Mouse (Mus musculus) neural tube, embryonic 12.5 days (tissue): ENCODE results near the gene BC017158. TPM values are rescaled to one million over a fixed set of nuclear protein-coding genes. Genes with fewer than 3 reads are reported as not detected.
A peak's percentile ranks its signal among the peaks of the same experiment; 100 is the strongest.

ENCODE experiments used
- ATAC-seq: fragments of 200-750 bp; cut with Nextera tagmentation; 2 replicates; pipeline ENCODE4 v1.8.0; 2017; ENCODE audit warnings: low read depth, mild to moderate bottlenecking, moderate TSS enrichment, moderate library complexity; ENCODE audit not compliant: low FRiP score
- H3K27ac ChIP-seq: fragments of 300-500 bp; sonication (generic); 2 replicates; pipeline ENCODE4 v1.5.1; 2016
- H3K27me3 ChIP-seq: fragments of 300-500 bp; sonication (generic); replicated peaks from 2 replicates; pipeline ENCODE4 v1.6.1; 2016; ENCODE audit warnings: mild to moderate bottlenecking
- H3K36me3 ChIP-seq: fragments of 300-500 bp; sonication (generic); 2 replicates; pipeline ENCODE4 v1.6.1; 2016; ENCODE audit warnings: mild to moderate bottlenecking
- H3K4me1 ChIP-seq: fragments of 300-500 bp; sonication (generic); 2 replicates; pipeline ENCODE4 v1.6.1; 2016
- H3K4me2 ChIP-seq: fragments of 300-500 bp; sonication (generic); replicated peaks from 2 replicates; pipeline ENCODE4 v1.6.1; 2016; ENCODE audit warnings: mild to moderate bottlenecking
- H3K4me3 ChIP-seq: fragments of 300-500 bp; sonication (generic); 2 replicates; pipeline ENCODE4 v1.5.1; 2016
- H3K9ac ChIP-seq: fragments of 300-500 bp; sonication (generic); 2 replicates; pipeline ENCODE4 v1.6.1; 2016; ENCODE audit warnings: mild to moderate bottlenecking
- H3K9me3 ChIP-seq: fragments of 300-500 bp; sonication (generic); 2 replicates; pipeline ENCODE4 v1.6.1; 2016; ENCODE audit warnings: mild to moderate bottlenecking
- WGBS: fragments of 180-500 bp; shearing (Covaris S2); methylation state at CpG from one replicate; pipeline ENCODE4 v1.1.7; 2016; 5-methylcytosine and 5-hydroxymethylcytosine counted together
- polyA plus RNA-seq: library from polyadenylated mRNA; unstranded; fragments of >200 nt; fragmentation: Nextera tagmentation; extraction: Ambion mirVana; gene quantifications from 2 replicates; pipeline ENCODE4 v1.2.1, GENCODE M21; 2016

Gene BC017158
- polyA plus RNA-seq, 1 experiment from 2014 or later, result 23.3 TPM

DNA sequence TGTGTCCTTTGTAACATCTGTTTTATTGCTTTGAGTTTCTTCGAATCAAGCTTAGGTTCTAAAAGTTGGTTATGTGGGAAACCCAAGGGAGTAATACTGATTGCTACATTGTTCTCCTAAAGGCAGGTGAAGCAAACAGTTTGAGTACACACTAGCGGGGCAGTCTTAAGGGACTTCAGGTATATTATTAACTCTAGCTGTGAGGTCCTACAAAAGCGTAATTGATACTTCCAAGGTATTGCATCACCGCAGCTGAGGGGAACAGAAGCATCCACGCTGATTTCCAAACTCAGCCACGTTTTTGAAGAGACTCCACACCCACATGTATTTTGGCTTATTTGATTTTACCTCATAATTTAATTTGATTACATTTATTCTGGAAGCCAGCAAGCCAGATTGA is 6.2 kb upstream of the BC017158 start:
- Histone ChIP-seq H3K4me1 (no peaks in the 10 kb centered on the region), H3K4me3 (no peak overlapping the region), H3K27ac (no peak overlapping the region), H3K9me3 (no peaks in the 10 kb centered on the region), H3K9ac (no peak overlapping the region), H3K4me2 (no peak overlapping the region), H3K36me3 (no peaks in the 10 kb centered on the region), H3K27me3 (no peaks in the 10 kb centered on the region)
- ATAC-seq, result no peak
- WGBS, result 77% methylated on average over 6 of the region's 6 CpGs

DNA sequence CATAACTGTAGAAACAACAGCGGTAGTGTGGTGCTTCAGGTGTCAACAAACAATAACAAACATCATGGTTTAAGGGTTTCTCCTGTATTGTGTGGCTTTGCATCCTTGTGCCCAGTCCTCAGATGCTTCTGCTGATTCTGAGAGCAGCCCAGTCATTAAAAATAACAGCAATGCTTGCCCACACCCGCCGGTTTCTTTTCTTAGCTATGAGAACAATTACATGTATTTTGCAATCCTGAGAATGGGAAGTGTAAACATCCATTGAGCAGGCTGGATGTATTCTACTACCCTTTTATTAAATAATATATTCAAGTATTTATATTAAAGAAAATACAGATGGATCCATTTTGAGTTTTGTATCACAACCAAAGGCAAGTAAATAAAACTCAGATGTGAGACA is 4.2 kb upstream of the BC017158 start:
- ATAC-seq, result no peak
- Histone ChIP-seq H3K36me3 (no peaks in the 10 kb centered on the region), H3K9ac (no peak overlapping the region), H3K27me3 (no peaks in the 10 kb centered on the region), H3K27ac (no peak overlapping the region), H3K9me3 (no peaks in the 10 kb centered on the region), H3K4me2 (no peak overlapping the region), H3K4me3 (no peak overlapping the region), H3K4me1 (peaks cover 6% of the 10 kb centered on the region)
- 77% methylated on average over 3 of the region's 3 CpGs for WGBS

DNA sequence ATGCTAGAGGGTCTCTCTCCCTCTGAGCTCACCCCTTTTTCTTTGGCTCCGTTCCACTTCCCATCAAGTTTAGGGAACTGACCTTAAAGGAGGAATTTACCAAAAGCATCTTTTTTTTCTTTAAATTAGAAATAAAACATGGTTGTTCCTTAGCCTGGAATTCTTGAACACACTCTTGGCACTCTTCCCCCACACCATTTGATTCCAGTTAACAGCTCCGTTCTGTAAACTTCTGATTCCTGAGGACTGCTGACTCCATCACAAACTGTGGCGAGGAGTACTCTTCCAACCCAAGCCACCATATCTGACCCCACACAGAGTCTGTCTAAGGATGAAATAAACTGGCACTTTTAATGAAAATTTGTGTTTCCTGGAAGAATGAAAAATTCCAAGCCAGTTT is 3.0 kb upstream of the BC017158 start:
- 81% methylated on average over 3 of the region's 3 CpGs for WGBS
- no peak for ATAC-seq
- Histone ChIP-seq H3K4me3 (no peak overlapping the region), H3K4me1 (peaks cover 10% of the 10 kb centered on the region), H3K36me3 (no peaks in the 10 kb centered on the region), H3K9ac (no peak overlapping the region), H3K27me3 (no peaks in the 10 kb centered on the region), H3K27ac (no peak overlapping the region), H3K9me3 (no peaks in the 10 kb centered on the region), H3K4me2 (no peak overlapping the region)

DNA sequence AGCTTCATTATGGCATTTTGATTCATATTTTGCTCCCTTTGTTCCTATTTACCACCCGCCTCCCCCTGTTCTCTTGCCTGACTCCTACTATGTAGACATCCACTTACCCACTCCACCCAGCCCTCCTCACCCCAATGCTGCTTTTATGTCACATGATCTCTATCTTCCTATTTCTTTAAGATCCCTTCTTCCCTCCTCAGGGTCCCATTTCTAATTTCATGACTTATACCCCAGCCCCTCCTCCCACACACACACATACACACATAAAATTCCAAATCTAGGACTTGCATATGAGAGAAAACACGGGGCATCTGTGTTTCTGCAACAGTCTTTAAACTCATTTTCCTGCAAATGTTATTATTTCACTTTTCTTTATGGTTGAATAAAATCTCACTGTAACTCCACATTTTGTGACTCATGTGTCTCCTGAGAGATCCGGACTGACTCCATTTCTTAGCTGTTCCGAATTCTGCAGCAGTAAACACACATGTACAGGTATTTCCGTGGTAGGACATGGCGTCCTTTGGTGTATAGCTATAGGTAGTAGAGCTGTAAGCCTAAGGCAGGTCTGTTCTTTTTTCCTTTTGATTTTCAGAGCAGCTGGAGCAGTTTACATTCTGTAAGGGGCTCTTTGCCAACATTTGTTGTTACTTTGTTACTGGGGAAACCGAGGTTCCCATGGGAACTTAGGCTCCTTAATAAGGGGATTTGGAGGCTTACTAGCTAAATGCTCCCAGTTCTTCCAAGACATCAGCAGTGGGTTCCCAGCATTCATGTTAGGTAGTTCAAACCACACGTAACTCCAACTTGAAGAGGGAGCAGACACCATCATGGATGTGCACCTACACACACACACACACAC is 742 bp upstream of the BC017158 start:
- no peaks in the 10 kb centered on the region for H3K27me3 ChIP-seq
- peak overlapping the region; percentile 85; the same call in 1 of the 2 replicates for H3K4me3 ChIP-seq
- 0 out of 2 replicates have a peak, but pooled peaks have one; percentile 29 for ATAC-seq
- H3K9me3 ChIP-seq, result no peaks in the 10 kb centered on the region
- H3K4me1 ChIP-seq, result peaks cover 10% of the 10 kb centered on the region
- no peaks in the 10 kb centered on the region for H3K36me3 ChIP-seq
- H3K9ac ChIP-seq, result no peak overlapping the region; the same call in 1 of the 2 replicates
- WGBS, result 79% methylated on average over 8 of the region's 8 CpGs
- H3K27ac ChIP-seq, result no peak overlapping the region
- peak overlapping the region; percentile 90 for H3K4me2 ChIP-seq

DNA sequence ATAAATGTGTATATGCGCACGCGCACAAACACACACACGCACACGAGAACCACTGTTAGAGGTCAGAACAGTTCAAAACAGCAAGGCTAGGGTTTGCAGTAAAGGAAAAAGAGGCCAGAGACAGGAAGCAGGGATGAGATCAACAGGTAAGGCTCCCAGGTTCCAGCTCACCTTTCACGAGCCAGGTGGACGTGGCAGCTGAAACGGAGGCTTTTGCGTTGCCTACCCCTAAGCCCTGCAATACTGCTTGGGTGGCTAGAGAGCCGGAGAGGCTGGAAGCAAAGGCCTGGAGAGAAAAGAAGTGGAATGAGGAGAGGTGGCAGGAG is 716 bp downstream of the BC017158 start:
- Histone ChIP-seq H3K36me3 (no peaks in the 10 kb centered on the region; the same call in 1 of the 2 replicates), H3K27me3 (no peaks in the 10 kb centered on the region), H3K27ac (0 out of 2 replicates have a peak overlapping the region, but pooled peaks have one; percentile 53), H3K9ac (peak overlapping the region; percentile 84), H3K4me3 (peak overlapping the region; percentile 85), H3K4me2 (peak overlapping the region; percentile 90), H3K9me3 (no peaks in the 10 kb centered on the region), H3K4me1 (peaks cover 10% of the 10 kb centered on the region)
- 37% methylated on average over 10 of the region's 10 CpGs for WGBS
- no peak for ATAC-seq

DNA sequence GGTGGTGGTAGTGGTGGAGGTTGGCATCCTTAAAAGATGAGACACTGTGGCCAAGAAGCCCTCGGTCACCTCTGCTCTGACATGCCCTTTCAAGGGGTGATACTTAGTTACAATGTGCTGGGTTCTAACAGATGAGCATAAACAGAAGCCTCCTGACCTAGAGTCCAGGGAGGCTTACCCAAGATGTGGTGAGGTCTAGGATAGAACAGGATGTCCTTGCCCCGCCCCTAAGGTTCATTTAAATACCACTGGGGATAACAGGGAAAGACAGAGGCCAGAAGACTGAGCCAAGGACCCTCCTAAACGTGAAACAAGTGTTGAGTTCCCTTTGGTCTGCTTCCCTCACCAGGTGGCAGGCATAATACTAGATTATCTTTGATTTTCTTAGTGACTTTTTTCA is 1.5 kb downstream of the BC017158 start:
- H3K36me3 ChIP-seq, result no peaks in the 10 kb centered on the region; the same call in 1 of the 2 replicates
- H3K9ac ChIP-seq, result no peak overlapping the region
- no peaks in the 10 kb centered on the region for H3K27me3 ChIP-seq
- H3K4me1 ChIP-seq, result peaks cover 10% of the 10 kb centered on the region
- 68% methylated on average over 3 of the region's 3 CpGs for WGBS
- H3K27ac ChIP-seq, result no peak overlapping the region
- H3K4me3 ChIP-seq, result no peak overlapping the region
- H3K9me3 ChIP-seq, result no peaks in the 10 kb centered on the region
- peak overlapping the region; percentile 90; the same call in 1 of the 2 replicates for H3K4me2 ChIP-seq
- ATAC-seq, result no peak

DNA sequence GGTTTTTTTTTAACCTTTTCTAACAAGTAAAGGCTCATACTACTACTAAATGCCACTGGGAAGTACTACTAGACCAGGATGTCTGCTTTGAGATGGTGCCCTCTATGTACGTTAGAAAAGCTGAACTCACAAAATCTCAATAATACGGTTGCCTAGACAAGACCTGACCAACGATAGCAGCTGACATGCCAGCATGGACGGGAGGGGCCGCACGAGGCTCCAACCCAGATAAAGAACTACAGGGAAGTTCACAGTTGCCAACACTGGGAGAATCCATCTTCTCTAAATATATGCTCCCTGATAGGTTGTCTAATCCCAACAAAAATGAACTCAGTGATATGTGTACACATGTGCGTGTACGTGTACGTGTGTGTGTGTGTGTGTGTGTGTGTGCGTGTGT is 3.2 kb downstream of the BC017158 start:
- Histone ChIP-seq H3K4me2 (no peak overlapping the region), H3K36me3 (no peaks in the 10 kb centered on the region; the same call in 1 of the 2 replicates), H3K27me3 (no peaks in the 10 kb centered on the region), H3K4me3 (no peak overlapping the region), H3K9me3 (no peaks in the 10 kb centered on the region), H3K9ac (no peak overlapping the region), H3K27ac (no peak overlapping the region), H3K4me1 (peaks cover 10% of the 10 kb centered on the region)
- ATAC-seq, result no peak
- 94% methylated on average over 10 of the region's 10 CpGs for WGBS

DNA sequence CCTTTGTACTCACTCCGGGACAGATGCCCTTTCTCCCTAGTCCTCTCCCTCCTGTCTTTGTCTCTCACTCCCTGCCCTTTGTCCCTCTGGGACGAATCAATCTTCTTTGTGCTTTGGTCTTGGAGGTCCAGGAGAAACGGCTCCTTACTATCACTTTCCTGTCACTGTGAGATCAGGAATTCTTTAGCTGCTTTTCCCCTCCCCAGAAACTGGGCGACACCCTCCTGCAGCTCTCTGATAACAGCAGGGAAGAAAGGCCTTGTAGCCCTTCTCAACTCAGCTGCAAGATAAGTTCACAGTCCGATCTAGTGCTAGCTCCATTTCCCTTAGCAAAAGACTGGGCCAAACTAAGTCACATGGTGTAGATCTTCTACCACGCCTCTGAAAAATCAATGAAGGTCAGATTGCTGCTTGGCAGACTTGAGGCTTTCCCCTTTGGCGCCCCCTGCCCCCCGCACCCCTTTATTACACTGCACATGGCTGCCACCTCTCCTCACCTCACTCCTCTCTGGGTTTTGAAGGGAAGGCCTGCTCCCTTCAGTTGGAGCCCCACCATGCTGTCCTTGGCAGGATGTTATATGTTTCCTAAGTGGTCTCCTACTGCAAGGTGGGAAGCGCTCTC is 8.9 kb downstream of the BC017158 start:
- Histone ChIP-seq H3K36me3 (peaks cover 13% of the 10 kb centered on the region), H3K27ac (no peak overlapping the region), H3K4me1 (peaks cover 12% of the 10 kb centered on the region), H3K9me3 (no peaks in the 10 kb centered on the region), H3K4me3 (no peak overlapping the region), H3K4me2 (no peak overlapping the region), H3K27me3 (no peaks in the 10 kb centered on the region), H3K9ac (no peak overlapping the region; the same call in 1 of the 2 replicates)
- WGBS, result 17% methylated on average over 9 of the region's 9 CpGs
- 0 out of 2 replicates have a peak, but pooled peaks have one; percentile 29 for ATAC-seq

DNA sequence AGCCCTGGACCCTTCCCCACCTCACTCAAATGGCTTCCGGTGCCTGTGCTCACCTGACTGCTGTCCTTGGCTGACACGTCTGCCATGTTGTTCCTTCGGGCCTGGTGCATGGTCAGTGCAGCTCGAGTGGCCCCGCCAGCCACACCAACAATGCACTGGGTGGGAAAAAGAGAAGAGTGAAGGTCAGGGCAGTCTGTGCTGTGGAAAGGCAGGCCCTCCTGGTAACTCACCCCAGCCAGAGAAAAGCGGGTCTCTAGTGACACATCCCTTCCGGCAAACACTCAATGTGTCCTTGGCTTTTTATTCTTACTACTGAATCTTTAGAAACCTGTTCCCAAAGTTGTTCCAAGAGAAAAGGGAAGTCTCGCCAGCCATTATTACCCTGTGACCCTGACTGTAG is 12.9 kb downstream of the BC017158 start:
- Histone ChIP-seq H3K27ac (no peak overlapping the region), H3K4me1 (peaks cover 28% of the 10 kb centered on the region), H3K4me2 (no peak overlapping the region), H3K9ac (no peak overlapping the region), H3K36me3 (peaks cover 19% of the 10 kb centered on the region), H3K9me3 (no peaks in the 10 kb centered on the region), H3K4me3 (no peak overlapping the region), H3K27me3 (no peaks in the 10 kb centered on the region)
- no peak for ATAC-seq
- WGBS, result 91% methylated on average over 8 of the region's 8 CpGs

DNA sequence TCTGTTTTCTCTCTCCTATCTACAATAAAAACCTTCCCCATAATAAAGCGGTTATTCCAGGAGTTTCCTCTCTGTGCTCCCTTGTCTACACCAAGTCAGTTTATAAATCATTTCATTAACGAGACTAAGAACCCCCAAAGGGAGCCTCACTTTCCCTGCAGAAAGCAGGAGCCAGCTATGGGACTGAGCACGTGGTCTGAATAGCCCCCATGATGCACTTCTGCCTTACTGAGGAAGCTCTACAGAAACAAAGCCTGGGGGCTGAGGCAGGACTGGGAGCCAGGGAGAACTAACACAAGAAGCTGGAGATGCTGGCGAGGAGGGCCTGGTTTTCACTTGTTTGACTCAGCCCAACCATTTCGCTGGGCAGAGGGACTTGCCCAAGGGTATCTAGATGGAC is 13.9 kb downstream of the BC017158 start:
- Histone ChIP-seq H3K9me3 (no peaks in the 10 kb centered on the region), H3K4me2 (no peak overlapping the region), H3K4me1 (peaks cover 23% of the 10 kb centered on the region), H3K36me3 (peaks cover 19% of the 10 kb centered on the region), H3K4me3 (no peak overlapping the region), H3K9ac (no peak overlapping the region), H3K27ac (no peak overlapping the region), H3K27me3 (no peaks in the 10 kb centered on the region)
- no peak for ATAC-seq
- WGBS, result 35% methylated on average over 5 of the region's 5 CpGs

DNA sequence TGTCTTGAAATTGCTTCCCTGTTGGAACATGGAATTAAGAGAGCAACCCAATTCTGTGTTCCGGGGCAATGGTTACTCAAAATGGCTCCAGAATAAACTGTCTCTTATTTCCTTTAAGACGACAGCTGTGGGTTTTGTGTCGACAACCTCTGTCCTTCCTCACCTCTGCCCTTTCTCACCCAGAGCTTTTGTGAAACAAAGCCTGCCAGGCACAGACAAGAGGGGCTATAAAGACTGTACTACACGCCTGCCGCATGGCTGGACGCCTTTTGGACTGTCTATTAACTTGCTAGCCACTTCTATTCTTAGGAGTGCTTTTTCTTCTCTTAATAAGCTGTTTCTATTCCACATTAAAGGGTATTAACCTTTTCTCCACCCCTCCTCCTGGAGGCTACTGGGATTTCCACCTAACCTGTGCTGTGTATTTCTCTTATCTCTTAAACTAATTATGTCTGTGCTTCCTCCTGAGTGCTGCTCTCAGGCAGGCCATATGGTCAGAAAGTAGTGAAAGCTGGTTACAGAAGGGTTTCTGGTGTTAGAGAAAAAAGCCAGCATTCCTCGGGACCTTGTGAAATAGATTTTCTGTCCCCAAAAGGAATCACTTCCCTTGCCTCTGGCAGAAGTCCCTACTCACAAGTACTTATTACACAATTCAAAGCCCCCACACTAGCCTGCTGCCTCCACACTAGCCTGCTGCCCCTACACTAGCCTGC is 15.3 kb downstream of the BC017158 start:
- no peak overlapping the region for H3K4me2 ChIP-seq
- peaks cover 18% of the 10 kb centered on the region for H3K4me1 ChIP-seq
- H3K27ac ChIP-seq, result peak overlapping the region; percentile 8; the same call in 1 of the 2 replicates
- H3K36me3 ChIP-seq, result peaks cover 15% of the 10 kb centered on the region
- H3K27me3 ChIP-seq, result no peaks in the 10 kb centered on the region
- H3K9me3 ChIP-seq, result no peaks in the 10 kb centered on the region
- H3K9ac ChIP-seq, result no peak overlapping the region
- no peak overlapping the region for H3K4me3 ChIP-seq
- no peak for ATAC-seq
- 6% methylated on average over 7 of the region's 7 CpGs for WGBS

DNA sequence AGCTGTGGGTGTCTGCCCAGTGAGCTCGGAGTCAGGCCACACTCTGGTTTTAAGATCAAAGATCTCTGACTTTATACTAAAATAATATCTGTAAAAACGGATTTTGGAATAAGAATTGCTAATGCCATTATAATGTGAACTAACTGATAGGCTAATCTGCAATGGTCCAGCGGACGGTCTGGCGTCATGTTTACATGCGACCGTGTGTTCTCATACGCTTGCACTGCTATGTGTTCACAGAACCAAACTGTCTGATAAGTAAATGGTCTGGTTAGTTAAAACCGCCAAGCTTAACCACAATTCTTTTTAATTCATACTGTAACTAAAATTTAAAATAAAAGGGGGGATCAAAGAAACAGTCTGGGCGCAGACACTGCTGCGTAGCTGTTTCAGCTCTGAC is 16.2 kb downstream of the BC017158 start:
- no peaks in the 10 kb centered on the region for H3K27me3 ChIP-seq
- no peak overlapping the region for H3K9ac ChIP-seq
- peaks cover 7% of the 10 kb centered on the region for H3K36me3 ChIP-seq
- peaks cover 20% of the 10 kb centered on the region for H3K4me1 ChIP-seq
- no peak overlapping the region for H3K4me3 ChIP-seq
- ATAC-seq, result no peak
- 80% methylated on average over 11 of the region's 11 CpGs for WGBS
- no peaks in the 10 kb centered on the region for H3K9me3 ChIP-seq
- no peak overlapping the region for H3K27ac ChIP-seq
- H3K4me2 ChIP-seq, result no peak overlapping the region
